Mouse (Mus musculus) limb, embryonic 14.5 days (tissue): ENCODE measurements around the gene Sugp2. TPM values are rescaled to one million over a fixed set of nuclear protein-coding genes. Genes with fewer than 3 reads are reported as not detected.

Experiments used
- ATAC-seq: fragments of 200-750 bp; cut with Nextera tagmentation; 2 replicates; pipeline ENCODE4 v1.8.0; 2017; ENCODE audit warnings: low read depth, moderate number of reproducible peaks, moderate TSS enrichment; ENCODE audit not compliant: low FRiP score
- DNase-seq: peaks from one replicate; pipeline ENCODE4 v3.0.0-alpha.2; 2015; ENCODE audit warnings: low spot score
- H3K27ac ChIP-seq: fragments of 300-500 bp; sonication (generic); replicated peaks from 2 replicates; pipeline ENCODE4 v1.5.1; 2014; ENCODE audit warnings: low read depth, mild to moderate bottlenecking, low read length, moderate library complexity, mixed read lengths
- H3K27me3 ChIP-seq: fragments of 300-500 bp; sonication (generic); 2 replicates; pipeline ENCODE4 v1.6.1; 2014; ENCODE audit warnings: low read length, mixed read lengths; ENCODE audit not compliant: control insufficient read depth, insufficient read depth
- H3K36me3 ChIP-seq: fragments of 300-500 bp; sonication (generic); 2 replicates; pipeline ENCODE4 v1.6.1; 2014; ENCODE audit warnings: mild to moderate bottlenecking, low read length, moderate library complexity, mixed read lengths; ENCODE audit not compliant: control insufficient read depth, insufficient read depth
- H3K4me1 ChIP-seq: fragments of 300-500 bp; sonication (generic); 2 replicates; pipeline ENCODE4 v1.6.1; 2014; ENCODE audit warnings: antibody characterized with exemption, low read length, mixed read lengths; ENCODE audit not compliant: control insufficient read depth, insufficient read depth
- H3K4me2 ChIP-seq: fragments of 300-500 bp; sonication (generic); replicated peaks from 2 replicates; pipeline ENCODE4 v1.6.1; 2014; ENCODE audit warnings: low read depth, mild to moderate bottlenecking, low read length, moderate library complexity; ENCODE audit not compliant: severe bottlenecking
- H3K4me3 ChIP-seq: fragments of 300-500 bp; sonication (generic); replicated peaks from 2 replicates; pipeline ENCODE4 v1.5.1; 2014; ENCODE audit warnings: low read length
- H3K9ac ChIP-seq: fragments of 300-500 bp; sonication (generic); 2 replicates; pipeline ENCODE4 v1.6.1; 2014; ENCODE audit warnings: mild to moderate bottlenecking, low read depth, low read length, moderate library complexity; ENCODE audit not compliant: severe bottlenecking
- H3K9me3 ChIP-seq: fragments of 300-500 bp; sonication (generic); 2 replicates; pipeline ENCODE4 v1.6.1; 2016; ENCODE audit warnings: low read length; ENCODE audit not compliant: control insufficient read depth
- POLR2A ChIP-seq: fragments of 200-500 bp; IDR thresholded peaks from 2 replicates; pipeline ENCODE4 v1.8.0; 2012; ENCODE audit warnings: inconsistent platforms, mild to moderate bottlenecking, moderate library complexity, borderline replicate concordance; ENCODE audit not compliant: insufficient read depth, insufficient read length; ENCODE audit errors: extremely low read depth
- WGBS: fragments of 180-500 bp; shearing (Covaris S2); extraction: QIAGEN DNeasy Blood & Tissue Kit; methylation state at CpG from one replicate; pipeline ENCODE4 v1.1.7; 2014; 5-methylcytosine and 5-hydroxymethylcytosine counted together
- polyA plus RNA-seq, 2 experiments: library from polyadenylated mRNA; depleted of rRNA in 1 of 2; stranded (reverse) in 1 of 2; unstranded in 1 of 2; fragments of >200 nt; fragmentation: Nextera tagmentation in 1 of 2; extraction: Ambion mirVana in 1 of 2; gene quantifications; 2 replicates each; pipeline versions ENCODE4 v1.2.1 to v1.2.3; 2012 to 2014

The Sugp2 gene
- polyA plus RNA-seq, 2 experiments, result 30.6 to 78.7 TPM

DNA sequence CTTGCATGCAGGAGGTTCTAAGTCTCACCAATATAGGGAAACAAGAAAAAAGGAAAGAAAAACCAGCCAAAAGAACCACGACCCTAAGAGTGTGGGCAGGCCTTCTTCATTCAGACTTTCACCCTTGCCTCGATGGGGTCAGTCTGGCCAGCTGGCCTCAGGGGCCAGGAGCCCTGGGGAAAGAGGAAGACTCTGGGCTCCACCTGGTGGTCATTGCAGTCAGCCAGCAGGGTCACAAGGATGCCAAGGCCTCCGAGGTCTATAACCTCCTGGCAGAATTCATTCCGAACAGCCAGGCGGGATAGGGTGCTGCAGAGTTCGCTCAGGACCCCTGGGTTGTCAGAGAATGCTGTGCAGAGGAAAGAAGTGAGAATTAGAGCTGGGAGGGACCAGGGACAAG is 10.7 kb upstream of the Sugp2 start:
- no peaks in the 10 kb centered on the region for H3K9me3 ChIP-seq
- DNase-seq (no peak), ATAC-seq (no peak)
- H3K4me1 ChIP-seq, result no peaks in the 10 kb centered on the region
- no peak overlapping the region for H3K4me3 ChIP-seq
- H3K9ac ChIP-seq, result no peak overlapping the region
- H3K27ac ChIP-seq, result no peak overlapping the region
- no peaks in the 10 kb centered on the region for H3K27me3 ChIP-seq
- H3K36me3 ChIP-seq, result peaks cover 23% of the 10 kb centered on the region
- WGBS, result 52% methylated on average over 6 of the region's 6 CpGs
- no peak for TF ChIP-seq POLR2A
- no peak overlapping the region for H3K4me2 ChIP-seq

GRCm38 (mm10) chr8:70227997-70228396 is 6.0 kb upstream of the Sugp2 start:
- H3K9me3 ChIP-seq, result no peaks in the 10 kb centered on the region
- H3K36me3 ChIP-seq, result peaks cover 34% of the 10 kb centered on the region
- H3K4me3 ChIP-seq, result no peak overlapping the region
- DNase-seq (no peak), ATAC-seq (no peak)
- H3K27ac ChIP-seq, result no peak overlapping the region
- H3K4me1 ChIP-seq, result no peaks in the 10 kb centered on the region
- WGBS, result 71% methylated on average over 4 of the region's 4 CpGs
- H3K27me3 ChIP-seq, result no peaks in the 10 kb centered on the region
- TF ChIP-seq POLR2A, result no peak
- no peak overlapping the region for H3K4me2 ChIP-seq
- H3K9ac ChIP-seq, result no peak overlapping the region

- ATAC-seq (no peak), DNase-seq (no peak)
- no peak overlapping the region for H3K4me2 ChIP-seq
- no peak for TF ChIP-seq POLR2A
- 92% methylated on average over 9 of the region's 9 CpGs for WGBS
- H3K27ac ChIP-seq, result no peak overlapping the region
- H3K36me3 ChIP-seq, result peaks cover 22% of the 10 kb centered on the region; the same call in 1 of the 2 replicates
- H3K4me1 ChIP-seq, result peaks cover 12% of the 10 kb centered on the region
- 0 out of 2 replicates have a peak overlapping the region, but pooled peaks have one; percentile 3 for H3K9ac ChIP-seq
- H3K9me3 ChIP-seq, result no peaks in the 10 kb centered on the region
- no peaks in the 10 kb centered on the region for H3K27me3 ChIP-seq
- no peak overlapping the region for H3K4me3 ChIP-seq
These were observed 3.2 kb upstream of the Sugp2 start for GRCm38 (mm10) chr8:70230837-70231236.

DNA sequence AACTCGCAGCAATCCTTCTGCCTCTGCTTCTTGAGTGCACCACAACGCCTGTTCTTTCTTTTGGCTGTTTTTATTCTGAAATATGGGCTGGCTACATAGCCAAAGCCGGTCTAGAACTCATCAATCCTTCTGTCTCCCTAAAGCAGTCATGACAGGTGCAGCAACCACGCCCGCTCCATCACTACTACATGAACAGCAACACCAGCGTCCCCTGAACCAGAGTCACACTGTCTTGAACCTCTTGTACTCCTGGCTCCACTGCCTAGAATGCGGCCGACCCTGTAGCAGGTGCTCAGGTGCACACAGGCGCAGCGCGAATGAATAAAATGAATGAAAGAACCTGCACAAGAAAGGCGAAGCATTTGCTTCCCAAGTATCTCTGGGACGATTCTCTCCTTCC is 420 bp upstream of the Sugp2 start:
- Histone ChIP-seq H3K27me3 (no peaks in the 10 kb centered on the region), H3K27ac (no peak overlapping the region), H3K9me3 (no peaks in the 10 kb centered on the region), H3K4me1 (peaks cover 12% of the 10 kb centered on the region), H3K4me2 (peak overlapping the region; percentile 90), H3K4me3 (peak overlapping the region; percentile 78), H3K36me3 (peaks cover 39% of the 10 kb centered on the region), H3K9ac (peak overlapping the region; percentile 84)
- 6% methylated on average over 13 of the region's 13 CpGs for WGBS
- no peak for DNase-seq
- no peak for ATAC-seq
- TF ChIP-seq POLR2A, result no peak

GRCm38 (mm10) chr8:70234781-70235128 is 729 bp downstream of the Sugp2 start:
- Histone ChIP-seq H3K4me3 (peak overlapping the region; percentile 78), H3K27ac (peak overlapping the region; percentile 93), H3K4me1 (peaks cover 12% of the 10 kb centered on the region), H3K27me3 (no peaks in the 10 kb centered on the region), H3K9ac (peak overlapping the region; percentile 84), H3K4me2 (peak overlapping the region; percentile 90), H3K9me3 (no peaks in the 10 kb centered on the region), H3K36me3 (peaks cover 37% of the 10 kb centered on the region)
- no peak for ATAC-seq
- 0% methylated on average over 15 of the region's 15 CpGs for WGBS
- TF ChIP-seq POLR2A, result no peak
- DNase-seq, result no peak

DNA sequence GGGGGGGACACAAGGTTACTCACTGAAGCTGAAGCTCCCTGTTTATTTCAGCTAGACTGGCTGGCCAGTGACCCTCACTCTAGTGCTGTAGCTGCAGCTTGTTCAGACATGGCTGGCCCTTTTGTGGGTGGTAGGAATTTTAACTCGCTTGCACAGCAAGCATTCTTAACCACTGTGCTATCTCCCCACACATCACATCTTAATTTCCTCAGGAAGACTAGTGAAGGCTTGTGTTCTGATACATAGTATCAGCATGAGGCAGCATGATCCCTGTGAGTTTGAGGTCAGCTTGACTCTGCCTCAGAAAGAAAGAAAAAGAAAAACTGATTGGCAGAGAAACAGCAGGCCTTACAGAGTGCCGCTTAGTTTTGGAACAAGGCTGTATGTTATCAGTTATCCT is 3.8 kb downstream of the Sugp2 start:
- no peak for TF ChIP-seq POLR2A
- Histone ChIP-seq H3K4me2 (no peak overlapping the region), H3K36me3 (peaks cover 58% of the 10 kb centered on the region), H3K9me3 (no peaks in the 10 kb centered on the region), H3K9ac (no peak overlapping the region), H3K4me1 (peaks cover 12% of the 10 kb centered on the region), H3K4me3 (no peak overlapping the region), H3K27ac (no peak overlapping the region), H3K27me3 (no peaks in the 10 kb centered on the region)
- ATAC-seq, result no peak
- DNase-seq, result no peak
- 91% methylated on average over 2 of the region's 2 CpGs for WGBS
